Mouse (Mus musculus) embryonic facial prominence, embryonic 15.5 days (tissue): ENCODE data around the gene Grn. TPM values are rescaled to one million over a fixed set of nuclear protein-coding genes. Genes with fewer than 3 reads are reported as not detected.
"Not testable (repeated sequence)": the region's sequence is repeated elsewhere in the genome, so short reads cannot be mapped to it uniquely, and the experiment has no call there.

ENCODE experiments used
- ATAC-seq: fragments of 200-750 bp; cut with Nextera tagmentation; 2 replicates; pipeline ENCODE4 v1.8.0; 2017; ENCODE audit warnings: low read depth, moderate TSS enrichment; ENCODE audit not compliant: insufficient number of reproducible peaks, low FRiP score, low TSS enrichment
- H3K27ac ChIP-seq: fragments of 300-500 bp; sonication (generic); replicated peaks from 2 replicates; pipeline ENCODE4 v1.5.1; 2015; ENCODE audit warnings: mild to moderate bottlenecking, inconsistent platforms
- H3K27me3 ChIP-seq: fragments of 300-500 bp; sonication (generic); 2 replicates; pipeline ENCODE4 v1.6.1; 2015; ENCODE audit warnings: inconsistent platforms
- H3K36me3 ChIP-seq: fragments of 300-500 bp; sonication (generic); 2 replicates; pipeline ENCODE4 v1.6.1; 2015; ENCODE audit warnings: mild to moderate bottlenecking, inconsistent platforms
- H3K4me1 ChIP-seq: fragments of 300-500 bp; sonication (generic); 2 replicates; pipeline ENCODE4 v1.6.1; 2015; ENCODE audit warnings: inconsistent platforms
- H3K4me2 ChIP-seq: fragments of 300-500 bp; sonication (generic); replicated peaks from 2 replicates; pipeline ENCODE4 v1.6.1; 2015; ENCODE audit warnings: mild to moderate bottlenecking, inconsistent platforms
- H3K4me3 ChIP-seq: fragments of 300-500 bp; sonication (generic); replicated peaks from 2 replicates; pipeline ENCODE4 v1.5.1; 2015; ENCODE audit warnings: mild to moderate bottlenecking, inconsistent platforms
- H3K9ac ChIP-seq: fragments of 300-500 bp; sonication (generic); 2 replicates; pipeline ENCODE4 v1.6.1; 2015; ENCODE audit warnings: inconsistent platforms
- H3K9me3 ChIP-seq: fragments of 300-500 bp; sonication (generic); replicated peaks from 2 replicates; pipeline ENCODE4 v1.6.1; 2016; ENCODE audit warnings: inconsistent platforms
- WGBS: fragments of 180-500 bp; shearing (Covaris S2); methylation state at CpG from one replicate; pipeline ENCODE4 v1.1.7; 2015; 5-methylcytosine and 5-hydroxymethylcytosine counted together
- polyA plus RNA-seq: library from polyadenylated mRNA; unstranded; fragments of >200 nt; fragmentation: Nextera tagmentation; extraction: Ambion mirVana; gene quantifications from 2 replicates; pipeline ENCODE4 v1.2.1, GENCODE M21; 2015

Gene Grn
- polyA plus RNA-seq, 1 experiment from 2014 or later, result 199 TPM

DNA sequence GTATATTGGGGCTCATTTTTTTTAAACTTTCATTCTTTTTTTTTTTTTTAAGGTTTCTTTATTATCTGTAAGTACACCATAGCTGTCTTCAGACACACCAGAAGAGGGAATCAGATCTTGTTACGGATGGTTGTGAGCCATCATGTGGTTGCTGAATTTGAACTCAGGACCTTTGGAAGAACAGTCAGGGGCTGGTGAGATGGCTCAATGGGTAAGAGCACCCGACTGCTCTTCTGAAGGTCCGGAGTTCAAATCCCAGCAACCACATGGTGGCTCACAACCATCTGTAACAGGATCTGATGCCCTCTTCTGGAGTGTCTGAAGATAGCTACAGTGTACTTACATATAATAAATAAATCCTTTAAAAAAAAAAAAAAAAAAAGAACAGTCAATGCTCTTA, 19.8 kb upstream of the Grn start:
- WGBS, result 89% methylated on average over 3 of the region's 3 CpGs
- not testable (repeated sequence) for H3K4me2 ChIP-seq, H3K9me3 ChIP-seq, H3K4me3 ChIP-seq, H3K27me3 ChIP-seq, H3K9ac ChIP-seq, H3K36me3 ChIP-seq, ATAC-seq, H3K27ac ChIP-seq
- peaks cover 38% of the 10 kb centered on the region for H3K4me1 ChIP-seq

DNA sequence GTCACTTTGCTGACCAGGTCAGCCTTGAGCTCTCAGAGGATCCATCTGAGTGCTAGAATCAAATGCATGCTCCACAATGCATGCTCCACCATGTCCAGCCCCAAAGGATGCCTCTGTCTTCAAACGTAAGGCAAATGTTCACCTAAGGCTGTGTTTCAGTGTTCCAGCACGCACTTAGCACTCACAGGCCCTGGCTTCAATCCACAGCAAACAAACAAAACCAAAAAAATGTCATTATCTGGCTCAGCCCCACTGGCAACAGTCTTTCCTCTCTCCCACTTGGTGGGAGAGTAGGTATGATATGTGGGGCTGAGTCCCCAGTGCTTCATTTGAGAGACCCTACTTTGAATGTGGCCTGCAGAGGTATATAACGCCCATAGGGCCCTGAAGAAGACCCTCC, 19.1 kb upstream of the Grn start:
- ATAC-seq, result no peak
- H3K36me3 ChIP-seq, result no peaks in the 10 kb centered on the region
- no peak overlapping the region for H3K27ac ChIP-seq
- H3K9me3 ChIP-seq, result no peaks in the 10 kb centered on the region
- 67% methylated on average over 3 of the region's 3 CpGs for WGBS
- no peak overlapping the region for H3K9ac ChIP-seq
- H3K27me3 ChIP-seq, result no peaks in the 10 kb centered on the region
- H3K4me3 ChIP-seq, result no peak overlapping the region
- H3K4me2 ChIP-seq, result no peak overlapping the region
- H3K4me1 ChIP-seq, result peaks cover 31% of the 10 kb centered on the region

DNA sequence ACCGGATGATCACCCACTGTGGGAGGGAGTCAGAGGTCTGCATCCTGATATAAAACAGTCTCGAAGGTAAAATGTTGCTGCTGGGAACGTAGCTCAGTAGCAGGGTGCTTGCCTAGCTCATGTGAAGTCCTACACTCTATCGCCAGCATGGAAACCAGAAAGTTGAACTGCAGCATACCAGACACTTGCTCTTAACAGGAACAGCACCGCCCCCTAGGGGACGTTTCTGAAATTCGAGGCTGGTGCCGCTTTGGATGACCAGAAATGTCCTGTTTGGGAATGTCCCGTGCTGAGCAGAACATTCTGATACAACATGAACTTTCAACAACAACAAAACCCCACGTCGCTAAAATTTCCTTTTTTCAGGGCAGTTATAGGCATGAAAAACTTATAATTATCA, 18.4 kb upstream of the Grn start:
- Histone ChIP-seq H3K9me3 (no peaks in the 10 kb centered on the region), H3K4me1 (peaks cover 24% of the 10 kb centered on the region), H3K4me2 (no peak overlapping the region), H3K36me3 (no peaks in the 10 kb centered on the region), H3K9ac (no peak overlapping the region), H3K27ac (no peak overlapping the region), H3K4me3 (no peak overlapping the region), H3K27me3 (no peaks in the 10 kb centered on the region)
- WGBS, result 5% methylated on average over 11 of the region's 11 CpGs
- no peak for ATAC-seq

DNA sequence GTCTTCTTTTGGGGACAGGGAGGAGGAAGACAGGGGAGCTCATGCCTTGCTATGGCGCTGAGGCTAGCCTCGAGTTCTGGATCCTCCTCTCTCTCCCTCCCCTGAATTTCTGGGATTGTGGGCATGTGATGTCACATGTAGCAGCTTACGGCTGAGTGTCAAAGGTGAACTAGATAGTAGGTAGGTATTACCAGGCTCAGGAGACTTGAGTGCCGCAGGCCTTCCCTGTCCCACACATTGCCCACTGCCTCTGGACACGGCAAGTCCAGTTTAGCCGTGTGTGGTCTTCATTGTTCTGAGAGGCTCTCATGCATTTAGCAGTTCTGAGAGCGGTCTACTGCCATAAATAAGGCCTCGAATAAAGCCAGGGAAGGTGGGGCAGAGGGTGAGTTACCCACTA, 17.1 kb upstream of the Grn start:
- no peaks in the 10 kb centered on the region for H3K27me3 ChIP-seq
- no peaks in the 10 kb centered on the region for H3K9me3 ChIP-seq
- H3K9ac ChIP-seq, result no peak overlapping the region
- H3K4me3 ChIP-seq, result no peak overlapping the region
- no peak overlapping the region for H3K27ac ChIP-seq
- no peak for ATAC-seq
- 76% methylated on average over 8 of the region's 8 CpGs for WGBS
- H3K36me3 ChIP-seq, result no peaks in the 10 kb centered on the region
- no peak overlapping the region for H3K4me2 ChIP-seq
- H3K4me1 ChIP-seq, result peaks cover 19% of the 10 kb centered on the region

DNA sequence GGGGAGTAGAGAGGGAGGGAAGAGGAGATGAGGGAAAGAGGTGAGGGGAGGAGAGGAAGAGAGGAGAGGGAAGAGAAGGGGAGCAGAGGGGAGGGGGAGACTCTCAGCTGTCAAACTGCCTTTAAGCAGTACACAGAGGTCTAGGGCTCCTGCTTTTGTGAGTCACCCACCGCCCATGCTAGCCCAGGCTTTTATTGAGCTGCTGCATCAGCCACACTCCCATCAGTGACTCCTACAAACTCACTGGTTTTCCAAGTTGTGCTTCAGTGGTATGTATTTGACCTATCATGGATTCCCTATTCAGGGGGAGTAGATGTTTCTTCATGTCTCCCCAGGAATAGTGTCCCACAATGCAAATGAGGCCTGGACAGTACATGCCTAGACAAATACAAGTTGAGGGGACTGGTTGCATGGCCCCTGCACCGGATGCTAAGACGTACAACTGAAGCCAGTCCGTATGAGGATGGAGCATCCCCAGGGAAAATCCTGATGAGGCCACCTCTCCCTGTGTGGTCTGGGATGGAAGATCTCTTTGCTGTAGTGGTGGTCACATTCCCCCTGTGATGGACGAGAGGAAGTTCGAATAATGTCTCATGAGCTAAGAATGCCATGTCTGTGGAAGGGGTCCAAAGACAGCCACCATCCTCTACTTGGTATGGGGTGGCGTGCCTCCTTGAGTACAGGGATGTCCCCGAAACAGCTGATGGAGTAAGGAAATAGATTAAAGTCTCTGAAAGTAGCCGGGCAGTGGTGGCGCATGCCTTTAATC, 14.9 kb upstream of the Grn start:
- 67% methylated on average over 10 of the region's 10 CpGs for WGBS
- Histone ChIP-seq H3K4me1 (peaks cover 5% of the 10 kb centered on the region), H3K36me3 (no peaks in the 10 kb centered on the region), H3K4me3 (no peak overlapping the region), H3K4me2 (no peak overlapping the region), H3K9ac (no peak overlapping the region), H3K27ac (no peak overlapping the region), H3K9me3 (no peaks in the 10 kb centered on the region), H3K27me3 (no peaks in the 10 kb centered on the region)
- no peak for ATAC-seq

DNA sequence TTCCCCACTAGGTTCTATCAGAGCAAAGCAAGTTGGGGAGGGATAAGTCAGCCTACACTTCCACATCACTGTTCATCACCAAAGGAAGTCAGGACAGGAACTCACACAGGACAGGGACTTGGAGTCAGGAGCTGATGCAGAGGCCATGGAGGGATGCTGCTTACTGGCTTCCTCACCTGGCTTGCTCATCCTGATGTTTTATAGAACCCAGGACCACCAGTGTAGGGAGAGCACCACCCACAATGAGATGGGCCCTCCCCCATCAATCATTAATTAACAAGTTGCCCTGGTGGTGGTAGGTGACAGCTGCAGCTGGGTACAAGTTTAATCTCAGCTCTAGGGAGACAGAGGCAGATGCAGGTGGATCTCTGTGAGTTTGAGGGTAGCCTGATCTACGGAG, 13.0 kb upstream of the Grn start:
- Histone ChIP-seq H3K9me3 (no peaks in the 10 kb centered on the region), H3K36me3 (no peaks in the 10 kb centered on the region), H3K27me3 (no peaks in the 10 kb centered on the region), H3K9ac (no peak overlapping the region), H3K4me3 (no peak overlapping the region), H3K27ac (no peak overlapping the region), H3K4me1 (no peaks in the 10 kb centered on the region), H3K4me2 (no peak overlapping the region)
- no peak for ATAC-seq
- 66% methylated on average over 1 of the region's 1 CpGs for WGBS

DNA sequence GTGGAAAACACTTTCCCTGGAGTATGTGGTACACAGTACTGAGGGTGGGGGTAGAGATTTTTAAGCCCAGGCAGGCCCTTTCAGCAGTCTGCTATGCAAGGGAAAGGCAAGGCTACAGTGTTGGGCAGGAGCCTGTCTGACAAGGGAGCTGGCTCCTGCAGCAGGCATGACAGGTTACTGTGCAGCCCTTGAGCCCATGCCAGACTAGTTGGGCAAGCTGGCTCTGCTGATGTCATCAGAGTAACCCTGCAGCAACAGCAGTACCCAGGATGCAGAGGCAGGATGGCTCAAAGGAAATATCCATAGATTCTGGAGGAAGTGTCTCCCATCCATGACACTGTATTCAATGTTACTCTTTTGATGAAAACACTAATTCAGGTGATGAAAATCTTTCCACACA, 11.2 kb upstream of the Grn start:
- no peaks in the 10 kb centered on the region for H3K36me3 ChIP-seq
- no peak overlapping the region for H3K4me3 ChIP-seq
- no peaks in the 10 kb centered on the region for H3K4me1 ChIP-seq
- no peaks in the 10 kb centered on the region for H3K27me3 ChIP-seq
- no peak for ATAC-seq
- no peak overlapping the region for H3K4me2 ChIP-seq
- no peak overlapping the region for H3K27ac ChIP-seq
- no peaks in the 10 kb centered on the region for H3K9me3 ChIP-seq
- H3K9ac ChIP-seq, result no peak overlapping the region

DNA sequence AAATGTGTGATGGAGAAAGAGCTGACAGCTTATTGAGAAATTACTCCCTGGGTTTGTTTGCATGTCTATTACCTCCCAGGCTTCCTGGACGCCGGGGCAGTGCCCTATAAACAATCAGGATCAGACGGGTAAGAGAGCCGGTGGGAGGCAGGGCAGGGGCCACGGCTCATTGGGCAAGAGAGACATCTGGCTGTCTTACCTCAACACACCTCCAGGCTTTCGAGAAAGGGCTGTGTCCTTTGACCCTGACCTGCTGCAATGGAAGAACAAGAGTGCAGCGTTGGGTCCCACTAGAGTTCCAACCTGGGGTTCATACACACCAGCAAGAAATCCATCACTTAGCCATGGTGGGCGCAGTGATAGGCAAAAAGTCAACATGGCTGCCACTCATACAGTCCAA, 8.6 kb upstream of the Grn start:
- H3K27ac ChIP-seq, result no peak overlapping the region
- no peaks in the 10 kb centered on the region for H3K27me3 ChIP-seq
- H3K36me3 ChIP-seq, result no peaks in the 10 kb centered on the region
- 64% methylated on average over 8 of the region's 8 CpGs for WGBS
- H3K9me3 ChIP-seq, result no peaks in the 10 kb centered on the region
- H3K4me2 ChIP-seq, result no peak overlapping the region
- ATAC-seq, result no peak
- no peak overlapping the region for H3K9ac ChIP-seq
- no peak overlapping the region for H3K4me3 ChIP-seq
- no peaks in the 10 kb centered on the region for H3K4me1 ChIP-seq

DNA sequence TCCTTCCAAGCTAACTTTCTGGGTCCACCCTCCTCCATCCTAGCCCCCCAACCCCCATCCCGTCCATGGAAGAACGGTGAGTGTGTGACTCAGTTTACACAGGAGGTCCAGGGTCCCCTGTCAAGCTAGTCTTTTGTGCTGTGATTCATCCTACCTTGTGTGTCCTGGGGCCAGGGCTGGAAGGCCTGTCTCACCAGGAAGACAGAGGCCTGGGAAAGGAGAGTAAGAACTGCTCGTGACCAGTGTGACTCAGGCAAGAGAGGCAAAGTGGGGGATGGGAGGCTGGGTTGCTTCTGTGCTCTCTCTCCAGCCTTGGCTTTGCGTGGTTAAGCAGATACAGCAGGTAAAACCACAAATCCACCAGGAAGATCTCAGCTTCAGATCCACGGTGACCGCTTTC, 5.4 kb upstream of the Grn start:
- no peak overlapping the region for H3K4me3 ChIP-seq
- no peaks in the 10 kb centered on the region for H3K9me3 ChIP-seq
- H3K27me3 ChIP-seq, result no peaks in the 10 kb centered on the region
- peaks cover 5% of the 10 kb centered on the region; the same call in 1 of the 2 replicates for H3K4me1 ChIP-seq
- H3K4me2 ChIP-seq, result no peak overlapping the region
- 70% methylated on average over 6 of the region's 6 CpGs for WGBS
- no peak overlapping the region for H3K27ac ChIP-seq
- H3K9ac ChIP-seq, result no peak overlapping the region
- no peaks in the 10 kb centered on the region for H3K36me3 ChIP-seq
- no peak for ATAC-seq

DNA sequence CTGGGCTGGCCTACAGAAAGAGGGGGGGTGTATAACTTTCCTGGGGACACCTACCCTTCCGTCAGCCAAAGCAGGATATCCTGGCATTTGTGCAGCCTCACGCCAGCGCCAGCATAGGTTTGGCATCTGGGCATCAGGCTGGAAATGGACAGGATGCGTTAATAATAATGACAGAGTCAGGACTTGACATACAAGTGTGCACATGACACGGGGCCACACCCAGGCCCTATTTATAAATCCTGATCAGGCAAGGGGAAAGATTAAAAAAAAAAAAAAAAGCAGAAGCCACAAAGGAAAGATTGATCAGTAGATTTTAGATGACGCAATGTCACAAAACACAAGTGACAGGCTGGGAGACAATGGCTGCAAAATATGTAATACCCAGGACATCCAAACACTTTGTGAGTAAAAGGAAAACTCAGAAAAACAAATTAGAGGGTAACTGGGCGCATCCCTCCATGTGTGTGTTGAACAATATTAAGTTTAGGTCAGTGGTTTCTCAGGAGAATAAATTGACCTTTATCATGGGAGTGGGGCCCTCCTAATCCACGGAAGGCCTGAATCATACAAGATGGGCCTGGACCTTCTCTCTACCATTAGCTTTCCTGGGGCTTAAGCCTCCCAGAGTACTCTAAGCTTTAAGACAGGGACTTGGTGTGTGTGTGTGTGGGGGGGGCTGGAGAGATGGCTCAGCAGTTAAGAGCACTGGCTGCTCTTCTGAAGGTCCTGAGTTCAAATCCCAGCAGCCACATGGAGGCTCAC, 4.4 kb upstream of the Grn start:
- Histone ChIP-seq H3K36me3 (no peaks in the 10 kb centered on the region), H3K9me3 (no peaks in the 10 kb centered on the region), H3K4me3 (no peak overlapping the region), H3K4me1 (peaks cover 8% of the 10 kb centered on the region; the same call in 1 of the 2 replicates), H3K27ac (0 out of 2 replicates have a peak overlapping the region, but pooled peaks have one; percentile 17), H3K9ac (no peak overlapping the region), H3K4me2 (no peak overlapping the region), H3K27me3 (no peaks in the 10 kb centered on the region)
- WGBS, result 76% methylated on average over 8 of the region's 8 CpGs
- ATAC-seq, result no peak

DNA sequence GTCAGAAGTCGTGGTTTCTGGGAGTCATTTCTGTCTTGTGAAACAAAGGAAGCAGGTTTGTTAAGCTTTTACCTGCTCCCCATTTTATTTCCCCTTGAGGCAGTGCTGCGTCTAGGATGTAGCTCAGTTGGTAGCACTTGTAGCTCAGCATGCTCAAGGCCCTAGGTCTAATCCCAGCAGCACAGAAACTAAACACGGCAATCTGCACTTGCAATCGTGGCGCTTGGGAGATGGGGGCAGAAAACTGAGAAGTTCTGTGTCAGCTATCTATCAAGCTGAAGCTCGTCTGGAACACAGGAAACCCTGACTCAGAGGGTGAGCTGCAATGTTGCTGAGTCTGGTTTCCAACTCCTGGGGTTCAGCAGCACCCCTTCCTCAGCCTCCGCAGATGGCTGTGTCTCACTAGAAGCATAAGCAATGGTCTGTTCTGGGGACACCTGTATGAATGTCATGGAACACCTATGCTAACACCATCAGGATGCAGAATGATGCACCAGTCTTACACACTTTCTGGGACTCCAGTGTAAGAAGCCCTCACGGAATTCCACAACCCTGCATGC, 1.1 kb upstream of the Grn start:
- Histone ChIP-seq H3K27me3 (no peaks in the 10 kb centered on the region), H3K9ac (0 out of 2 replicates have a peak overlapping the region, but pooled peaks have one; percentile 39), H3K4me1 (peaks cover 29% of the 10 kb centered on the region), H3K4me2 (peak overlapping the region; percentile 94; the same call in 1 of the 2 replicates), H3K9me3 (no peaks in the 10 kb centered on the region), H3K36me3 (no peaks in the 10 kb centered on the region), H3K4me3 (0 out of 2 replicates have a peak overlapping the region, but pooled peaks have one; percentile 78), H3K27ac (no peak overlapping the region)
- ATAC-seq, result no peak
- 63% methylated on average over 8 of the region's 8 CpGs for WGBS
